Mouse (Mus musculus) small intestine, adult 2 months (tissue): ENCODE measurements at regions not wholly inside any gene's neighbourhood (a gene's known extent, or its start where the extent isn't known, plus 50 kb on each side); places are given as distances from the start of the nearest gene placed in this dataset.

Experiments used
- CTCF ChIP-seq: fragments of 200-500 bp; IDR thresholded peaks from 2 replicates; pipeline ENCODE4 v1.5.1; 2012; ENCODE audit warnings: low read depth, mild to moderate bottlenecking, control low read depth, inconsistent platforms, low read length, moderate library complexity, mixed read lengths; ENCODE audit not compliant: insufficient replicate concordance, insufficient read length; ENCODE audit errors: extremely low read depth
- POLR2A ChIP-seq: fragments of 200-500 bp; IDR thresholded peaks from 2 replicates; pipeline ENCODE4 v1.6.1; 2012; ENCODE audit warnings: low read depth, mild to moderate bottlenecking, control low read depth, inconsistent platforms, low read length, moderate library complexity

- TF ChIP-seq CTCF (no peak), POLR2A (no peak)
Measured at GRCm38 (mm10) chr1:186372770-186373353, 255.8 kb upstream of the Lyplal1 start.
